In the genomic region with DNA sequence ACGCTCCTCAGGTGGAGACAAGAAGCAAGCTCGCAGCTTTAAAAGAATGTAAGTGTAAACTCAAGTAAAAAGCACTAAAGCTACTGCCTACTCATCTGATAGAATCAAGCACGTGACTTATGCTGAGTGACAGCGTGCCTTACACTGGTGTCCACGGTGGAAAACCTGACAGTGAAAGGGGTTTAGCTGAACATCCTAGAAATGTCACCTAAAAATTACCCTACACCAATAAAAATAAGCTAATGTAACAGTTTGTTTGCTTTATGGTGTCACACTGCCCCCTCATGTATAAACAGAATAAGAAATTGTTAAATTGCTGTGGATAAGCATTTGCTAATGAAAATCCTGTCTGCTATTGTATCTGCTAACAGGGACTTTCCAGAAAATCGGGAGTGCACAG, we compare ENCODE assay signal across 12 mouse cellular contexts.
A peak's percentile ranks its signal among the peaks of the same experiment; 100 is the strongest.
DNase-seq lines count a peak whose midpoint lies in the region; ATAC-seq and TF ChIP-seq lines count a peak whose summit lies in the region.
"Had no signal": no experiment of that assay in that cellular context is flagged by ENCODE, and none has a peak within 500 bp of the region (broad histone marks: within the 10 kb centered on the region; RNA-seq: fewer than 3 reads in every experiment).

No protein-coding gene starts in this region.

- no peak overlapping the region for H3K4me2 ChIP-seq in hindbrain, embryonic 16.5 days (ENCODE audit: low read length)
- H3K4me2 ChIP-seq in hindbrain, embryonic 12.5 days (replicated peaks), result no peak overlapping the region
- no peak overlapping the region for H3K4me2 ChIP-seq in lung, embryonic 14.5 days
- H3K4me2 ChIP-seq in forebrain, embryonic 16.5 days (ENCODE audit: low read length), result no peak overlapping the region
- H3K4me2 ChIP-seq: embryonic facial prominence, embryonic 15.5 days; liver, embryonic 13.5 days had no signal

- H3K9ac ChIP-seq in hindbrain, embryonic 16.5 days (ENCODE audit: low read depth, low read length), result no peak overlapping the region
- H3K9ac ChIP-seq in hindbrain, embryonic 12.5 days, result no peak overlapping the region
- no peak overlapping the region for H3K9ac ChIP-seq in lung, embryonic 14.5 days
- no peak overlapping the region for H3K9ac ChIP-seq in forebrain, embryonic 16.5 days (replicated peaks; ENCODE audit: low read depth, low read length)
- H3K9ac ChIP-seq: embryonic facial prominence, embryonic 15.5 days; liver, embryonic 13.5 days had no signal

- ATAC-seq in hindbrain, embryonic 16.5 days, result peak; percentile 69
- ATAC-seq in hindbrain, embryonic 12.5 days (ENCODE audit: low FRiP score), result no peak
- peak; percentile 14; the same call in 1 of the 2 replicates for ATAC-seq in lung, embryonic 14.5 days (ENCODE audit: insufficient read depth)
- ATAC-seq in Patski, result no peak
- peak; percentile 49 for ATAC-seq in forebrain, embryonic 16.5 days

- H3K4me3 ChIP-seq in hindbrain, embryonic 16.5 days (ENCODE audit: low read length), result no peak overlapping the region
- no peak overlapping the region for H3K4me3 ChIP-seq in hindbrain, embryonic 12.5 days
- no peak overlapping the region for H3K4me3 ChIP-seq in lung, embryonic 14.5 days (ENCODE audit: low read depth, low read length)
- no peak overlapping the region for H3K4me3 ChIP-seq in forebrain, embryonic 16.5 days (replicated peaks; ENCODE audit: low read length)
- H3K4me3 ChIP-seq: embryonic facial prominence, embryonic 15.5 days; liver, embryonic 13.5 days had no signal

- 0 out of 2 replicates have a peak, but pooled peaks have one; percentile 31 for TF ChIP-seq CTCF in lung, embryonic 14.5 days (IDR thresholded peaks at IDR 0.05; ENCODE audit: low read depth)
- peak; percentile 30 for TF ChIP-seq CTCF in Patski (IDR thresholded peaks at IDR 0.05)

- 79% methylated on average over 6 of the region's 6 CpGs for WGBS in hindbrain, embryonic 16.5 days
- WGBS in hindbrain, embryonic 12.5 days, result 86% methylated on average over 6 of the region's 6 CpGs
- 60% methylated on average over 6 of the region's 6 CpGs for WGBS in lung, embryonic 14.5 days
- 75% methylated on average over 6 of the region's 6 CpGs for WGBS in forebrain, embryonic 16.5 days

- H3K4me1 ChIP-seq in hindbrain, embryonic 16.5 days (ENCODE audit: control insufficient read depth, insufficient read depth, low read depth, low read length), result peaks cover 4% of the 10 kb centered on the region; the same call in 1 of the 2 replicates
- H3K4me1 ChIP-seq in hindbrain, embryonic 12.5 days, result no peaks in the 10 kb centered on the region
- no peaks in the 10 kb centered on the region for H3K4me1 ChIP-seq in lung, embryonic 14.5 days (ENCODE audit: insufficient read depth)
- H3K4me1 ChIP-seq in forebrain, embryonic 16.5 days (replicated peaks; ENCODE audit: control insufficient read depth, insufficient read depth, low read length), result peaks cover 3% of the 10 kb centered on the region; the same call in 1 of the 2 replicates
- H3K4me1 ChIP-seq: embryonic facial prominence, embryonic 15.5 days had no signal

- CTCF ChIA-PET in Patski (lab: Charles Lee), result no interaction called here

- in situ Hi-C loops in Patski (cut with MboI; ENCODE audit: low pct_unique_long_range_greater_than_20kb), result no loop called here

- no peak overlapping the region for H3K27ac ChIP-seq in hindbrain, embryonic 16.5 days (ENCODE audit: low read depth, low read length)
- H3K27ac ChIP-seq in hindbrain, embryonic 12.5 days, result no peak overlapping the region
- H3K27ac ChIP-seq in lung, embryonic 14.5 days (ENCODE audit: low read depth), result no peak overlapping the region
- H3K27ac ChIP-seq in forebrain, embryonic 16.5 days (ENCODE audit: low read length), result no peak overlapping the region
- H3K27ac ChIP-seq: embryonic facial prominence, embryonic 15.5 days; liver, embryonic 13.5 days had no signal

- H3K27me3 ChIP-seq in hindbrain, embryonic 16.5 days (replicated peaks; ENCODE audit: control insufficient read depth, insufficient read depth, low read length), result no peaks in the 10 kb centered on the region
- no peaks in the 10 kb centered on the region for H3K27me3 ChIP-seq in hindbrain, embryonic 12.5 days
- H3K27me3 ChIP-seq in lung, embryonic 14.5 days (ENCODE audit: insufficient read depth, low read length), result no peaks in the 10 kb centered on the region
- no peaks in the 10 kb centered on the region for H3K27me3 ChIP-seq in Patski
- H3K27me3 ChIP-seq in forebrain, embryonic 16.5 days (replicated peaks; ENCODE audit: control insufficient read depth, insufficient read depth, low read length), result no peaks in the 10 kb centered on the region
- H3K27me3 ChIP-seq: embryonic facial prominence, embryonic 15.5 days; liver, embryonic 13.5 days had no signal

- POLR2A ChIA-PET in Patski (lab: Charles Lee), result no interaction called here

- DNase-seq in lung, embryonic 14.5 days, result peak; percentile 56
- no peak for DNase-seq in lung, postnatal 25 days (ENCODE audit: low spot score)
- DNase-seq in Patski (ENCODE audit: low read depth, low spot score), result no peak
- DNase-seq in MN1 (ENCODE audit: low spot score), result no peak
- no peak for DNase-seq in urinary bladder, postnatal 10 days (ENCODE audit: low spot score)
- DNase-seq: cerebellum, postnatal 36 days; liver, embryonic 13.5 days; thymus, adult 2 months had no signal

- no peaks in the 10 kb centered on the region for H3K9me3 ChIP-seq in hindbrain, embryonic 16.5 days (ENCODE audit: control insufficient read depth, low read length)
- H3K9me3 ChIP-seq in hindbrain, embryonic 12.5 days (replicated peaks), result no peaks in the 10 kb centered on the region
- H3K9me3 ChIP-seq in lung, embryonic 14.5 days (ENCODE audit: low read depth, low read length), result no peaks in the 10 kb centered on the region
- H3K9me3 ChIP-seq in forebrain, embryonic 16.5 days (ENCODE audit: control insufficient read depth, low read length), result no peaks in the 10 kb centered on the region
- H3K9me3 ChIP-seq: embryonic facial prominence, embryonic 15.5 days; liver, embryonic 13.5 days had no signal

- H3K36me3 ChIP-seq in hindbrain, embryonic 16.5 days (ENCODE audit: control insufficient read depth, insufficient read depth, low read length), result no peaks in the 10 kb centered on the region
- no peaks in the 10 kb centered on the region for H3K36me3 ChIP-seq in hindbrain, embryonic 12.5 days
- H3K36me3 ChIP-seq in lung, embryonic 14.5 days (ENCODE audit: insufficient read depth), result peaks cover 10% of the 10 kb centered on the region; the same call in 1 of the 2 replicates
- no peaks in the 10 kb centered on the region for H3K36me3 ChIP-seq in forebrain, embryonic 16.5 days (ENCODE audit: control insufficient read depth, insufficient read depth)

Comparison
In these comparisons a context has a peak if more than half of its experiments do, and no peak if none do; other contexts are left out.
1. ATAC-seq: peak in hindbrain, embryonic 16.5 days (single experiment), lung, embryonic 14.5 days (single experiment) and forebrain, embryonic 16.5 days (single experiment); none in hindbrain, embryonic 12.5 days (single experiment) and Patski (single experiment).